Mouse (Mus musculus): ENCODE measurements at regions not wholly inside any gene's neighbourhood (a gene's known extent, or its start where the extent isn't known, plus 50 kb on each side); places are given as distances from the start of the nearest gene placed in this dataset.
A peak's percentile ranks its signal among the peaks of the same experiment; 100 is the strongest.

- Histone ChIP-seq H3K36me3 (replicated peaks; ENCODE audit: control insufficient read depth, insufficient read depth, low read length) (no peaks in the 10 kb centered on the region), H3K9me3 (replicated peaks; ENCODE audit: control insufficient read depth, low read length) (no peaks in the 10 kb centered on the region), H3K27me3 (ENCODE audit: control insufficient read depth, insufficient read depth, low read length) (no peaks in the 10 kb centered on the region), H3K4me2 (ENCODE audit: low read depth, low read length) (no peak overlapping the region), H3K27ac (ENCODE audit: low read depth) (no peak overlapping the region), H3K9ac (replicated peaks; ENCODE audit: low read depth, low read length) (no peak overlapping the region), H3K4me3 (ENCODE audit: low read depth, low read length) (no peak overlapping the region), H3K4me1 (ENCODE audit: control insufficient read depth, insufficient read depth) (no peaks in the 10 kb centered on the region)
- ATAC-seq (ENCODE audit: insufficient read depth, low read depth) = no peak
- TF ChIP-seq CTCF (IDR thresholded peaks at IDR 0.05; ENCODE audit: low read depth) = no peak
- no peak for TF ChIP-seq EP300 (IDR thresholded peaks at IDR 0.05; ENCODE audit: low read depth)
- DNase-seq (ENCODE audit: low spot score) = no peak
- WGBS = 82% methylated on average over 4 of the region's 4 CpGs
Measured at GRCm38 (mm10) chr13:119275500-119275899, 152.9 kb upstream of the Paip1 start.

DNA sequence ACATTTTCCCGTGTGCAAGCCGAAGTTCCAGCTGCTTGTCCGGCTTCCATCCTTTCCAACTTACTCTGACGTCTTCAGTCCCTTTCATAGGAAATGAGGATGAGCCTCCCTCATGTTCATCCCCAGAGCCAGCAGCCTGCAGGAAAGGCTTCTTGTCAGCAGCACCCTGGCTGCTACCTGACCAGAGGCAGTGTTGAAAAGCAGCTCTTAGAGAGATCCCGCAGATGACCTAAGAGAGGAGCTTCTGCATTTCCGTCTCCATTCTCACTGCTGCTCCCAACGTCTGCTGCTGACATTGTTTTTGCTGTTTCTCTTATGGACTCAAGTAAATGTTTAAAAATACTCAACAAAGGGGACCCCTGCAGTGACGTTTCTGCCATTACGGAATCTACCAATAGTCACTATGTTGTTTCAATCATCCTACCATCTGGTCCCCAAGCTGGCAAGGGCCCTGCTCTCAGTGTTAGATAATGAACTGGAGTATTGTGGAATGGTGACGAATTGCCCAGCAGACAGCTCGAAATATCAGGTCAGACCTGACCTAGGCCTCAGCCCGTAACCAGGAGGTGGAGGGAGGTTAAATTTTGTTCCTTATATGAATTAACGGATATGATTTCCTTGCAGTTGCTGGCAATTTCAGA is 151.0 kb upstream of the Paip1 start:
- DNase-seq (ENCODE audit: low spot score) (no peak), ATAC-seq (ENCODE audit: insufficient read depth, low read depth) (no peak)
- H3K9ac ChIP-seq (replicated peaks; ENCODE audit: low read depth, low read length) = no peak overlapping the region
- WGBS = 45% methylated on average over 13 of the region's 13 CpGs
- H3K27ac ChIP-seq (ENCODE audit: low read depth) = no peak overlapping the region
- H3K4me3 ChIP-seq (ENCODE audit: low read depth, low read length) = no peak overlapping the region
- no peaks in the 10 kb centered on the region for H3K36me3 ChIP-seq (replicated peaks; ENCODE audit: control insufficient read depth, insufficient read depth, low read length)
- no peaks in the 10 kb centered on the region for H3K27me3 ChIP-seq (ENCODE audit: control insufficient read depth, insufficient read depth, low read length)
- no peak overlapping the region for H3K4me2 ChIP-seq (ENCODE audit: low read depth, low read length)
- no peaks in the 10 kb centered on the region for H3K9me3 ChIP-seq (replicated peaks; ENCODE audit: control insufficient read depth, low read length)
- H3K4me1 ChIP-seq (ENCODE audit: control insufficient read depth, insufficient read depth) = no peaks in the 10 kb centered on the region
- TF ChIP-seq EP300 (IDR thresholded peaks at IDR 0.05; ENCODE audit: low read depth) (no peak), CTCF (IDR thresholded peaks at IDR 0.05; ENCODE audit: low read depth) (no peak)

DNA sequence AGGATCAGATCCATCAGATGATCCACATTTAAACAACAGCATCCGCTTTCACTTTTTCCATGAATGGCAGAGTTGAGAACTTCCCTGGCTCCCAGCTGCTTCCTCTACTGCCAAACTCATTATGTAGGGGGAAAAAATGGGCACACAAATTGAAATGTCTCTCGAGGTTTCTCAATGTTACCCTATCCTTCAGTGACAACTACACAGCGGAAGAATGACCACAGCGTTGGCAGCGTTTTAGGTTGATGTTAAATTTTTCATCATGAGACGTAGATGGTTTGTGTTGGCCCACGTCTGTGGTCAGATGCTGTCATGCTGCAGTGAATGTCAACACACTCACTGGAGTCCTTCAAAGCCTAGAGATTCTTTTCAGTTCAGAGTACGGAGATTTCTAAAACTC is 149.0 kb upstream of the Paip1 start:
- WGBS = 78% methylated on average over 8 of the region's 8 CpGs
- no peak for ATAC-seq (ENCODE audit: insufficient read depth, low read depth)
- no peaks in the 10 kb centered on the region for H3K27me3 ChIP-seq (ENCODE audit: control insufficient read depth, insufficient read depth, low read length)
- H3K36me3 ChIP-seq (replicated peaks; ENCODE audit: control insufficient read depth, insufficient read depth, low read length) = no peaks in the 10 kb centered on the region
- no peaks in the 10 kb centered on the region for H3K9me3 ChIP-seq (replicated peaks; ENCODE audit: control insufficient read depth, low read length)
- H3K4me2 ChIP-seq (ENCODE audit: low read depth, low read length) = no peak overlapping the region
- H3K4me1 ChIP-seq (ENCODE audit: control insufficient read depth, insufficient read depth) = no peaks in the 10 kb centered on the region
- TF ChIP-seq EP300 (IDR thresholded peaks at IDR 0.05; ENCODE audit: low read depth) (no peak), CTCF (IDR thresholded peaks at IDR 0.05; ENCODE audit: low read depth) (no peak)
- H3K27ac ChIP-seq (ENCODE audit: low read depth) = no peak overlapping the region
- no peak overlapping the region for H3K4me3 ChIP-seq (ENCODE audit: low read depth, low read length)
- no peak overlapping the region for H3K9ac ChIP-seq (replicated peaks; ENCODE audit: low read depth, low read length)
- DNase-seq (ENCODE audit: low spot score) = no peak

GRCm38 (mm10) chr13:119280622-119281021 is 147.8 kb upstream of the Paip1 start:
- Histone ChIP-seq H3K4me1 (ENCODE audit: control insufficient read depth, insufficient read depth) (no peaks in the 10 kb centered on the region), H3K27me3 (ENCODE audit: control insufficient read depth, insufficient read depth, low read length) (no peaks in the 10 kb centered on the region), H3K9me3 (replicated peaks; ENCODE audit: control insufficient read depth, low read length) (no peaks in the 10 kb centered on the region), H3K36me3 (replicated peaks; ENCODE audit: control insufficient read depth, insufficient read depth, low read length) (no peaks in the 10 kb centered on the region), H3K27ac (ENCODE audit: low read depth) (no peak overlapping the region), H3K9ac (replicated peaks; ENCODE audit: low read depth, low read length) (no peak overlapping the region), H3K4me3 (ENCODE audit: low read depth, low read length) (no peak overlapping the region), H3K4me2 (ENCODE audit: low read depth, low read length) (no peak overlapping the region)
- TF ChIP-seq CTCF (IDR thresholded peaks at IDR 0.05; ENCODE audit: low read depth) (no peak), EP300 (IDR thresholded peaks at IDR 0.05; ENCODE audit: low read depth) (no peak)
- 85% methylated on average over 5 of the region's 5 CpGs for WGBS
- DNase-seq (ENCODE audit: low spot score) (no peak), ATAC-seq (ENCODE audit: insufficient read depth, low read depth) (no peak)

DNA sequence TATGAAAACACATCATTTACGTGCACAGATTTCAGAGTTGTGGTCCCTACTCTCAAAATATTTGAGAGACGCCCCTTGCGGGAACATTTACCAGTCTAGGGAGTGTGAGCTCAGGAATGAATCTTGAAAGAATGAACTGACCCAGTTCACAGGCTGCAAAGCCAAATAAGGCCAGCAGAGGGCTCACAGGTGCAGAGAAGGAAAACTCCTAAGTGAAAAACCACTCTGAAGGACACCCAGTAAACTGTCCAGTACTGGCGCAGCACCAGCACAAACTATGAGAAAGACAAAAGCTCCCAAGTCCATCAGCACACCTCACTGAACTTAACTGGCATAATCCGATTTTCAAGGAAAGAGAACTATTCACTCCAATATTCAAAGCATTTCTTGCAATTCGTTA is 145.0 kb upstream of the Paip1 start:
- H3K4me1 ChIP-seq (ENCODE audit: control insufficient read depth, insufficient read depth) = no peaks in the 10 kb centered on the region
- 43% methylated on average over 6 of the region's 6 CpGs for WGBS
- DNase-seq (ENCODE audit: low spot score) (peak; percentile 54), ATAC-seq (ENCODE audit: insufficient read depth, low read depth) (no peak)
- H3K36me3 ChIP-seq (replicated peaks; ENCODE audit: control insufficient read depth, insufficient read depth, low read length) = no peaks in the 10 kb centered on the region
- no peak overlapping the region for H3K4me3 ChIP-seq (ENCODE audit: low read depth, low read length)
- no peak overlapping the region for H3K27ac ChIP-seq (ENCODE audit: low read depth)
- H3K9me3 ChIP-seq (replicated peaks; ENCODE audit: control insufficient read depth, low read length) = no peaks in the 10 kb centered on the region
- no peak overlapping the region for H3K9ac ChIP-seq (replicated peaks; ENCODE audit: low read depth, low read length)
- no peak overlapping the region for H3K4me2 ChIP-seq (ENCODE audit: low read depth, low read length)
- H3K27me3 ChIP-seq (ENCODE audit: control insufficient read depth, insufficient read depth, low read length) = no peaks in the 10 kb centered on the region
- TF ChIP-seq EP300 (IDR thresholded peaks at IDR 0.05; ENCODE audit: low read depth) (no peak), CTCF (IDR thresholded peaks at IDR 0.05; ENCODE audit: low read depth) (peak; percentile 71)

DNA sequence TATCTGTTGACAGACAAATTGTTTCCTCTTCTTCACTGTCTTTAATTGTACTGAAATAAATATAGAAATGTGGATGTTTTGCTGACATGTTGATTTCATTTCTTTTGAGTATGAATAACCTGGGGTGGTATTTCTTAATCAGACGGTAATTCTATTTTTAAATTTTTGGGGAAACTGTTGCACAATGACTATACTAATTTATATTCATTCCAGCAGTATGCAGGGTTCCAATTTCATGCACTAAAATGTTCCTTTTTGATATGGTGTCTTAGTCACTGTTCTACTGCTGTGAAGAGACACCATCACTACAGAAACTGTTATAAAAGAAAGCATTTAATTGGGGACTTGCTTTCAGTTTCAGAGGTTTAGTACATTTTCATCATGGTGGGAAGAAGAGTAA is 119.2 kb upstream of the Paip1 start:
- Histone ChIP-seq H3K9ac (replicated peaks; ENCODE audit: low read depth, low read length) (no peak overlapping the region), H3K4me2 (ENCODE audit: low read depth, low read length) (no peak overlapping the region), H3K9me3 (replicated peaks; ENCODE audit: control insufficient read depth, low read length) (no peaks in the 10 kb centered on the region), H3K4me1 (ENCODE audit: control insufficient read depth, insufficient read depth) (no peaks in the 10 kb centered on the region), H3K36me3 (replicated peaks; ENCODE audit: control insufficient read depth, insufficient read depth, low read length) (no peaks in the 10 kb centered on the region), H3K4me3 (ENCODE audit: low read depth, low read length) (no peak overlapping the region), H3K27me3 (ENCODE audit: control insufficient read depth, insufficient read depth, low read length) (no peaks in the 10 kb centered on the region), H3K27ac (ENCODE audit: low read depth) (no peak overlapping the region)
- no peak for TF ChIP-seq CTCF (IDR thresholded peaks at IDR 0.05; ENCODE audit: low read depth)
- no peak for TF ChIP-seq EP300 (IDR thresholded peaks at IDR 0.05; ENCODE audit: low read depth)
- 62% methylated on average over 1 of the region's 1 CpGs for WGBS
- no peak for ATAC-seq (ENCODE audit: insufficient read depth, low read depth)
- DNase-seq (ENCODE audit: low spot score) = no peak

Measured in heart, postnatal 0 days (tissue).